Mouse (Mus musculus): Measurements from ENCODE around the gene Dnase1l1.

DNA sequence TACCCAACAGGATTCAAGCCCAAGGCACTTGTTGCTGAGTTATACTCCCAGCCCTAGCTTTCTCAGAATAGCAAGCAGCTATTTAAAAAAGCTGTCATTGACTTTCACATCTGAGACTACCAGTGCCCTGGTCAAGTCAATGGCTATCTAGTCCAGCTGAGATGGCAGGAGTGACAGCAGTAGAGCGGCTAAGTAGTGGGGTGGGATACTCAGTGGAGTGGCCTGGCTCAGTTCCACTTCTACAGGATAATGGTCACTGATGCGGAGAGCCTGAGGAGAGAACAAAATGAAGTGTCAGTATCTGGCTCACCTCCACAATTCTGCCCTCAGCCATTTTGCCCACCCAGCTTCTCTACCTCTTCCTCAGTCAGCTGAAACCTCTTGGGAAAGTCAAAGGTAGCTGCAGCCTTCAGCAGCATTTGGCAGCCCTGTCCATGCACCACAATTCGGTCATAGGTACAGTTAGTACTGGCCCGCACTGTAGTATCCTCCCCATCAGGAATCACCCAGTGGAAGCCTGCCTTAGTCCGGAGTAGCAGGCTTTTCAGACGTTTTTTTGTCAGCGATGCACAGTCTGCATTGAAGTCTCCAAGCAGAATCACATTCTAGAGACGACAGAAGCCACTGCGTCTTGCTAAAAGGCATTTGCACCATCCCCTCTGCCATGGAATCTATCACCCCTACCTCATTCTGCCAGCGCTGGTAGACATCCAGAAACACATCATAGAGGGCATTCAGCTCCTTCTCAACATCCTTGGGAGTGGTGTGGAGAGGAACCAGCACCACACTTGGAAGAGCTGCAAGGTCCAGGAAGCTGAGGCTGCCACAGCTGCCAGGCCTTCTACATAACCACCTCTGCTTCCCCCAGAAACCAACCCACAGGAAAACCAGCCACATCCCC is 8.5 kb downstream of the Dnase1l1 start:
- TF ChIP-seq EP300 (IDR thresholded peaks at IDR 0.05): no peak
- no peak for TF ChIP-seq CTCF (IDR thresholded peaks at IDR 0.05)
